Mouse (Mus musculus): ENCODE measurements around the gene Ercc6l. TPM values are rescaled to one million over a fixed set of nuclear protein-coding genes. Genes with fewer than 3 reads are reported as not detected.

Ercc6l gene
- 18.7 and 20.0 TPM in 2 replicates for polyA plus RNA-seq (2016; fragmentation: Nextera tagmentation; extraction: Ambion mirVana)

GRCm38 (mm10) chrX:102156618-102157422 lies at the start of gene Ercc6l:
Gene Ercc6l, minus strand, starts transcription at chrX:102157091.
- H3K9me3 ChIP-seq: no peaks in the 10 kb centered on the region
- H3K4me1 ChIP-seq (replicated peaks): no peaks in the 10 kb centered on the region
- H3K4me3 ChIP-seq (replicated peaks): peak within 1 kb of the TSS; percentile 48
- 13% methylated on average over 42 of the region's 42 CpGs for WGBS
- peaks cover 8% of the 10 kb centered on the region for H3K27me3 ChIP-seq
- H3K27ac ChIP-seq: peak within 1 kb of the TSS; percentile 75
- H3K9ac ChIP-seq (replicated peaks): peak within 1 kb of the TSS; percentile 44
- H3K4me2 ChIP-seq: peak within 1 kb of the TSS; percentile 45
- ATAC-seq (ENCODE audit: insufficient number of reproducible peaks, insufficient read depth, low FRiP score, low TSS enrichment, low read depth): peak; percentile 98
- H3K36me3 ChIP-seq: no peaks in the 10 kb centered on the region

- H3K27me3 ChIP-seq: peaks cover 20% of the 10 kb centered on the region; the same call in 1 of the 2 replicates
- H3K9me3 ChIP-seq: no peaks in the 10 kb centered on the region
- no peak overlapping the region for H3K4me3 ChIP-seq (replicated peaks)
- no peak overlapping the region for H3K27ac ChIP-seq
- no peak overlapping the region for H3K9ac ChIP-seq (replicated peaks)
- peaks cover 17% of the 10 kb centered on the region for H3K36me3 ChIP-seq
- ATAC-seq (ENCODE audit: insufficient number of reproducible peaks, insufficient read depth, low FRiP score, low TSS enrichment, low read depth): no peak
- WGBS: 45% methylated on average over 1 of the region's 1 CpGs
- H3K4me2 ChIP-seq: no peak overlapping the region
- 0 out of 2 replicates have a peak, but pooled peaks cover 5% of the 10 kb centered on the region for H3K4me1 ChIP-seq (replicated peaks)
Measured at GRCm38 (mm10) chrX:102190840-102191239, 33.9 kb upstream of the Ercc6l start.

- ATAC-seq (ENCODE audit: insufficient number of reproducible peaks, insufficient read depth, low FRiP score, low TSS enrichment, low read depth): no peak
- Histone ChIP-seq H3K4me2 (no peak overlapping the region), H3K9me3 (no peaks in the 10 kb centered on the region), H3K27me3 (peaks cover 20% of the 10 kb centered on the region; the same call in 1 of the 2 replicates), H3K27ac (0 out of 2 replicates have a peak overlapping the region, but pooled peaks have one; percentile 35), H3K4me3 (replicated peaks) (no peak overlapping the region), H3K4me1 (replicated peaks) (0 out of 2 replicates have a peak, but pooled peaks cover 5% of the 10 kb centered on the region), H3K36me3 (peaks cover 28% of the 10 kb centered on the region), H3K9ac (replicated peaks) (no peak overlapping the region)
- 43% methylated on average over 5 of the region's 5 CpGs for WGBS
Measured at GRCm38 (mm10) chrX:102189581-102189980, 32.7 kb upstream of the Ercc6l start.

- peaks cover 26% of the 10 kb centered on the region; the same call in 1 of the 2 replicates for H3K27me3 ChIP-seq
- 15% methylated on average over 37 of the region's 37 CpGs for WGBS
- 0 out of 2 replicates have a peak, but pooled peaks cover 5% of the 10 kb centered on the region for H3K4me1 ChIP-seq (replicated peaks)
- peaks cover 35% of the 10 kb centered on the region for H3K36me3 ChIP-seq
- peak within 1 kb of the TSS; percentile 77 for H3K9ac ChIP-seq (replicated peaks)
- peak; percentile 84 for ATAC-seq (ENCODE audit: insufficient number of reproducible peaks, insufficient read depth, low FRiP score, low TSS enrichment, low read depth)
- peak within 1 kb of the TSS; percentile 55 for H3K4me3 ChIP-seq (replicated peaks)
- H3K4me2 ChIP-seq: peak within 1 kb of the TSS; percentile 67
- H3K9me3 ChIP-seq: no peaks in the 10 kb centered on the region
- H3K27ac ChIP-seq: peak within 1 kb of the TSS; percentile 92
Measured at GRCm38 (mm10) chrX:102188712-102189497, 32.0 kb upstream of the Ercc6l start, which contains the start of gene Rps4x. Gene Rps4x, minus strand, starts transcription at chrX:102189394.

- no peak for ATAC-seq (ENCODE audit: insufficient number of reproducible peaks, insufficient read depth, low FRiP score, low TSS enrichment, low read depth)
- 36% methylated on average over 11 of the region's 11 CpGs for WGBS
- H3K4me2 ChIP-seq: peak overlapping the region; percentile 67
- H3K36me3 ChIP-seq: peaks cover 46% of the 10 kb centered on the region
- H3K4me3 ChIP-seq (replicated peaks): peak overlapping the region; percentile 55
- H3K9me3 ChIP-seq: no peaks in the 10 kb centered on the region
- H3K27ac ChIP-seq: no peak overlapping the region
- peaks cover 15% of the 10 kb centered on the region; the same call in 1 of the 2 replicates for H3K27me3 ChIP-seq
- H3K4me1 ChIP-seq (replicated peaks): 0 out of 2 replicates have a peak, but pooled peaks cover 5% of the 10 kb centered on the region
- peak overlapping the region; percentile 77 for H3K9ac ChIP-seq (replicated peaks)
Measured at GRCm38 (mm10) chrX:102187023-102187699, 30.3 kb upstream of the Ercc6l start.

GRCm38 (mm10) chrX:102182575-102182974 lies 25.7 kb upstream of the Ercc6l start:
- Histone ChIP-seq H3K4me3 (replicated peaks) (no peak overlapping the region), H3K27me3 (peaks cover 26% of the 10 kb centered on the region), H3K27ac (no peak overlapping the region), H3K9ac (replicated peaks) (no peak overlapping the region), H3K9me3 (no peaks in the 10 kb centered on the region), H3K4me2 (no peak overlapping the region), H3K4me1 (replicated peaks) (0 out of 2 replicates have a peak, but pooled peaks cover 5% of the 10 kb centered on the region), H3K36me3 (peaks cover 46% of the 10 kb centered on the region)
- ATAC-seq (ENCODE audit: insufficient number of reproducible peaks, insufficient read depth, low FRiP score, low TSS enrichment, low read depth): no peak

- Histone ChIP-seq H3K4me1 (replicated peaks) (no peaks in the 10 kb centered on the region), H3K9me3 (no peaks in the 10 kb centered on the region), H3K36me3 (no peaks in the 10 kb centered on the region), H3K27ac (no peak overlapping the region), H3K4me3 (replicated peaks) (no peak overlapping the region), H3K4me2 (no peak overlapping the region), H3K9ac (replicated peaks) (no peak overlapping the region), H3K27me3 (peaks cover 22% of the 10 kb centered on the region)
- no peak for ATAC-seq (ENCODE audit: insufficient number of reproducible peaks, insufficient read depth, low FRiP score, low TSS enrichment, low read depth)
- 89% methylated on average over 5 of the region's 5 CpGs for WGBS
Measured at GRCm38 (mm10) chrX:102175538-102176287, 18.8 kb upstream of the Ercc6l start.

- H3K4me2 ChIP-seq: no peak overlapping the region
- H3K9me3 ChIP-seq: no peaks in the 10 kb centered on the region
- WGBS: 67% methylated on average over 3 of the region's 3 CpGs
- H3K27me3 ChIP-seq: peaks cover 40% of the 10 kb centered on the region
- no peak overlapping the region for H3K9ac ChIP-seq (replicated peaks)
- ATAC-seq (ENCODE audit: insufficient number of reproducible peaks, insufficient read depth, low FRiP score, low TSS enrichment, low read depth): no peak
- H3K27ac ChIP-seq: no peak overlapping the region
- H3K4me1 ChIP-seq (replicated peaks): no peaks in the 10 kb centered on the region
- no peaks in the 10 kb centered on the region for H3K36me3 ChIP-seq
- no peak overlapping the region for H3K4me3 ChIP-seq (replicated peaks)
Measured at GRCm38 (mm10) chrX:102170900-102171299, 14.0 kb upstream of the Ercc6l start.

GRCm38 (mm10) chrX:102170135-102170534 lies 13.2 kb upstream of the Ercc6l start:
- 60% methylated on average over 3 of the region's 3 CpGs for WGBS
- Histone ChIP-seq H3K27me3 (peaks cover 40% of the 10 kb centered on the region), H3K9ac (replicated peaks) (no peak overlapping the region), H3K27ac (no peak overlapping the region), H3K36me3 (no peaks in the 10 kb centered on the region), H3K4me3 (replicated peaks) (no peak overlapping the region), H3K9me3 (no peaks in the 10 kb centered on the region), H3K4me2 (no peak overlapping the region), H3K4me1 (replicated peaks) (no peaks in the 10 kb centered on the region)
- no peak for ATAC-seq (ENCODE audit: insufficient number of reproducible peaks, insufficient read depth, low FRiP score, low TSS enrichment, low read depth)

- no peaks in the 10 kb centered on the region for H3K9me3 ChIP-seq
- no peak overlapping the region for H3K4me3 ChIP-seq (replicated peaks)
- no peak overlapping the region for H3K27ac ChIP-seq
- H3K4me2 ChIP-seq: no peak overlapping the region
- no peak for ATAC-seq (ENCODE audit: insufficient number of reproducible peaks, insufficient read depth, low FRiP score, low TSS enrichment, low read depth)
- H3K4me1 ChIP-seq (replicated peaks): no peaks in the 10 kb centered on the region
- H3K9ac ChIP-seq (replicated peaks): no peak overlapping the region
- peaks cover 40% of the 10 kb centered on the region for H3K27me3 ChIP-seq
- WGBS: 65% methylated on average over 1 of the region's 1 CpGs
- H3K36me3 ChIP-seq: no peaks in the 10 kb centered on the region
Measured at GRCm38 (mm10) chrX:102169724-102170123, 12.8 kb upstream of the Ercc6l start.
